Mouse (Mus musculus) kidney, postnatal 0 days (tissue): ENCODE results near the gene Pdzrn3. TPM values are rescaled to one million over a fixed set of nuclear protein-coding genes. Genes with fewer than 3 reads are reported as not detected.

ENCODE experiments used
- ATAC-seq: fragments of 200-750 bp; cut with Nextera tagmentation; replicated peaks from 2 replicates; pipeline ENCODE4 v1.8.0; 2017; ENCODE audit warnings: low read depth, moderate number of reproducible peaks, moderate TSS enrichment, moderate library complexity; ENCODE audit not compliant: low FRiP score
- DNase-seq: peaks from one replicate; pipeline ENCODE4 v3.0.0-alpha.2; 2016; ENCODE audit warnings: low spot score
- H3K27ac ChIP-seq: fragments of 300-500 bp; sonication (generic); 2 replicates; pipeline ENCODE4 v1.5.1; 2014; ENCODE audit warnings: mild to moderate bottlenecking
- H3K27me3 ChIP-seq: fragments of 300-500 bp; sonication (generic); 2 replicates; pipeline ENCODE4 v1.6.1; 2014; ENCODE audit warnings: low read length, mixed read lengths; ENCODE audit not compliant: insufficient read depth
- H3K36me3 ChIP-seq: fragments of 300-500 bp; sonication (generic); 2 replicates; pipeline ENCODE4 v1.6.1; 2014; ENCODE audit warnings: low read length, mixed read lengths; ENCODE audit not compliant: insufficient read depth
- H3K4me1 ChIP-seq: fragments of 300-500 bp; sonication (generic); replicated peaks from 2 replicates; pipeline ENCODE4 v1.6.1; 2014; ENCODE audit warnings: antibody characterized with exemption, low read length, mixed read lengths; ENCODE audit not compliant: insufficient read depth
- H3K4me2 ChIP-seq: fragments of 300-500 bp; sonication (generic); 2 replicates; pipeline ENCODE4 v1.6.1; 2014; ENCODE audit warnings: mild to moderate bottlenecking, low read length, moderate library complexity, mixed read lengths
- H3K4me3 ChIP-seq: fragments of 300-500 bp; sonication (generic); replicated peaks from 2 replicates; pipeline ENCODE4 v1.5.1; 2014; ENCODE audit warnings: low read depth, low read length
- H3K9ac ChIP-seq: fragments of 300-500 bp; sonication (generic); 2 replicates; pipeline ENCODE4 v1.6.1; 2014; ENCODE audit warnings: low read depth, low read length
- H3K9me3 ChIP-seq: fragments of 300-500 bp; sonication (generic); replicated peaks from 2 replicates; pipeline ENCODE4 v1.6.1; 2016; ENCODE audit warnings: low read length, inconsistent platforms, mixed read lengths
- CTCF ChIP-seq: IDR thresholded peaks from 2 replicates; pipeline ENCODE4 v1.5.1; 2016; ENCODE audit warnings: antibody characterized with exemption, low read depth, mild to moderate bottlenecking, moderate library complexity
- WGBS: fragments of 180-500 bp; shearing (Covaris S2); extraction: QIAGEN DNeasy Blood & Tissue Kit; methylation state at CpG from one replicate; pipeline ENCODE4 v1.1.7; 2014; 5-methylcytosine and 5-hydroxymethylcytosine counted together
- polyA plus RNA-seq: library from polyadenylated mRNA; unstranded; fragments of >200 nt; fragmentation: Nextera tagmentation; extraction: Ambion mirVana; gene quantifications from 2 replicates; pipeline ENCODE4 v1.2.1, GENCODE M21; 2015

The Pdzrn3 gene
- polyA plus RNA-seq, 1 experiment from 2014 or later = 7.0 TPM

GRCm38 (mm10) chr6:101284368-101284955 lies 93.2 kb downstream of the Pdzrn3 start:
- no peak overlapping the region for H3K9ac ChIP-seq
- no peak for TF ChIP-seq CTCF
- no peaks in the 10 kb centered on the region; the same call in 1 of the 2 replicates for H3K4me1 ChIP-seq
- no peak overlapping the region for H3K4me3 ChIP-seq
- no peak overlapping the region for H3K4me2 ChIP-seq
- H3K36me3 ChIP-seq = no peaks in the 10 kb centered on the region
- H3K9me3 ChIP-seq = no peaks in the 10 kb centered on the region
- 48% methylated on average over 6 of the region's 6 CpGs for WGBS
- no peak overlapping the region for H3K27ac ChIP-seq
- H3K27me3 ChIP-seq = no peaks in the 10 kb centered on the region
- DNase-seq (peak; percentile 39), ATAC-seq (no peak)

GRCm38 (mm10) chr6:101283891-101284290 lies 93.8 kb downstream of the Pdzrn3 start:
- Histone ChIP-seq H3K4me2 (no peak overlapping the region), H3K4me1 (no peaks in the 10 kb centered on the region), H3K9me3 (no peaks in the 10 kb centered on the region), H3K36me3 (no peaks in the 10 kb centered on the region), H3K9ac (no peak overlapping the region), H3K27me3 (no peaks in the 10 kb centered on the region), H3K4me3 (no peak overlapping the region), H3K27ac (no peak overlapping the region)
- TF ChIP-seq CTCF = no peak
- ATAC-seq (no peak), DNase-seq (no peak)
- WGBS = 48% methylated on average over 3 of the region's 3 CpGs

- Histone ChIP-seq H3K9me3 (no peaks in the 10 kb centered on the region), H3K4me1 (no peaks in the 10 kb centered on the region), H3K4me3 (no peak overlapping the region), H3K36me3 (no peaks in the 10 kb centered on the region), H3K4me2 (no peak overlapping the region), H3K9ac (no peak overlapping the region), H3K27ac (no peak overlapping the region), H3K27me3 (no peaks in the 10 kb centered on the region)
- no peak for TF ChIP-seq CTCF
- 35% methylated on average over 3 of the region's 3 CpGs for WGBS
- DNase-seq = no peak
- no peak for ATAC-seq
Measured at GRCm38 (mm10) chr6:101281644-101282043, 96.1 kb downstream of the Pdzrn3 start.

GRCm38 (mm10) chr6:101280811-101281218 lies 96.9 kb downstream of the Pdzrn3 start:
- TF ChIP-seq CTCF = no peak
- H3K9ac ChIP-seq = no peak overlapping the region
- no peaks in the 10 kb centered on the region for H3K4me1 ChIP-seq
- H3K4me3 ChIP-seq = no peak overlapping the region
- H3K27me3 ChIP-seq = no peaks in the 10 kb centered on the region
- H3K4me2 ChIP-seq = 0 out of 2 replicates have a peak overlapping the region, but pooled peaks have one; percentile 8
- H3K9me3 ChIP-seq = no peaks in the 10 kb centered on the region
- WGBS = 30% methylated on average over 9 of the region's 9 CpGs
- H3K36me3 ChIP-seq = no peaks in the 10 kb centered on the region
- ATAC-seq = no peak
- H3K27ac ChIP-seq = no peak overlapping the region
- peak; percentile 47 for DNase-seq

- 60% methylated on average over 13 of the region's 13 CpGs for WGBS
- DNase-seq (peak; percentile 40), ATAC-seq (0 out of 2 replicates have a peak, but pooled peaks have one; percentile 25)
- Histone ChIP-seq H3K4me2 (no peak overlapping the region), H3K4me3 (no peak overlapping the region), H3K4me1 (no peaks in the 10 kb centered on the region), H3K27ac (no peak overlapping the region), H3K36me3 (no peaks in the 10 kb centered on the region), H3K9ac (no peak overlapping the region), H3K9me3 (no peaks in the 10 kb centered on the region), H3K27me3 (no peaks in the 10 kb centered on the region)
- no peak for TF ChIP-seq CTCF
Measured at GRCm38 (mm10) chr6:101278286-101278932, 99.3 kb downstream of the Pdzrn3 start.

GRCm38 (mm10) chr6:101276261-101276660 lies 101.4 kb downstream of the Pdzrn3 start:
- no peak for DNase-seq
- H3K36me3 ChIP-seq = no peaks in the 10 kb centered on the region
- 77% methylated on average over 8 of the region's 8 CpGs for WGBS
- no peak overlapping the region for H3K9ac ChIP-seq
- H3K4me3 ChIP-seq = no peak overlapping the region
- H3K27ac ChIP-seq = no peak overlapping the region
- H3K27me3 ChIP-seq = no peaks in the 10 kb centered on the region
- no peak for ATAC-seq
- H3K4me2 ChIP-seq = no peak overlapping the region
- TF ChIP-seq CTCF = no peak
- 0 out of 2 replicates have a peak, but pooled peaks cover 5% of the 10 kb centered on the region for H3K4me1 ChIP-seq
- no peaks in the 10 kb centered on the region for H3K9me3 ChIP-seq
